Mouse (Mus musculus): ENCODE measurements around the gene Gm17490. TPM values are rescaled to one million over a fixed set of nuclear protein-coding genes. Genes with fewer than 3 reads are reported as not detected.

Gm17490 gene
- polyA plus RNA-seq, 1 experiment from 2014 or later = not detected

DNA sequence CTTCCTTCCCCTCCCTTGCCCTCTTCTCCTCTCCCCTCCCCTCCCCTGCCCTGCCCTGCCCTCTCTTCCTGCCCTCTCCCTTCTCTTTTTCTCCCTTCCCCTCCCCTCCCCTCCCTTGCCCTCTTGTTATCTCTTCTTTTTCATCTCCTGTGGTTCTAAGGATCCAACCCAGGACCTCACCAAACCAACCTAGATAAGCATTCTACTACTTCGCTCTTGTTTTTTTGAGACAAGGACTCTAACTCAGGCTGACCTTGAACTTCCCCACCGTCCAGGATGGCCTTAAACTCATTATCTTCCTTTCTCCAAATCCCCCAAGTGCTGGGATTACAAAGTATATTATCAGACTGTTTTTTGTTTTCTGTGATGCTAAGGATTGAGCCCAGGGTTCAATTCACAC lies 26.7 kb upstream of the Gm17490 start:
- WGBS = 75% methylated on average over 2 of the region's 2 CpGs
- H3K4me1 ChIP-seq = no peaks in the 10 kb centered on the region

DNA sequence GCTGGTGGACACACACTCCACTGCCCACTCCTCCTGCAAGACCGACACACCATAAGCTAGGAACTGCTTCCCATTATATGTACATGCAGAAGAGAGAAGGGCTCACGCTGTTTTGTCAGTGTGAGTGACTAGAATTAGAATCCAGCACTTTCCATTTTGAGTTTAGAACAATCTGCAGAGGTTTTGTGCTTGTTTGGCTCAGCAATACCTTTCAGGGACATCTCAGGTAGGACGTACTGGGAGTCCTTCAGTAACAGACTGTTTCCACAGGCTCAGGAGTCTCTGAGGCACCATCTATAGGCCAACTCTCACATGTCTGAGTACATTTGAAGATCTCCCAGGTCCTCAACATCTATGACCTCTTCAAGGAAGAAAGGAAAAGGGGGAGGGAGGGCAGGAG lies 26.1 kb upstream of the Gm17490 start:
- 90% methylated on average over 3 of the region's 3 CpGs for WGBS
- no peak for DNase-seq (ENCODE audit: low spot score)
- no peaks in the 10 kb centered on the region for H3K36me3 ChIP-seq (replicated peaks)
- H3K27ac ChIP-seq (replicated peaks) = no peak overlapping the region
- H3K9me3 ChIP-seq = no peaks in the 10 kb centered on the region
- no peaks in the 10 kb centered on the region for H3K27me3 ChIP-seq (replicated peaks; ENCODE audit: low read depth, poor library complexity, severe bottlenecking)
- no peak overlapping the region for H3K4me3 ChIP-seq
- H3K4me1 ChIP-seq = no peaks in the 10 kb centered on the region

More for the DNA sequence above, 26.7 kb upstream of the Gm17490 start:
- Histone ChIP-seq H3K27me3 (replicated peaks; ENCODE audit: low read depth, poor library complexity, severe bottlenecking) (no peaks in the 10 kb centered on the region), H3K4me3 (no peak overlapping the region), H3K36me3 (replicated peaks) (no peaks in the 10 kb centered on the region), H3K27ac (replicated peaks) (no peak overlapping the region), H3K9me3 (no peaks in the 10 kb centered on the region)
- no peak for DNase-seq (ENCODE audit: low spot score)

DNA sequence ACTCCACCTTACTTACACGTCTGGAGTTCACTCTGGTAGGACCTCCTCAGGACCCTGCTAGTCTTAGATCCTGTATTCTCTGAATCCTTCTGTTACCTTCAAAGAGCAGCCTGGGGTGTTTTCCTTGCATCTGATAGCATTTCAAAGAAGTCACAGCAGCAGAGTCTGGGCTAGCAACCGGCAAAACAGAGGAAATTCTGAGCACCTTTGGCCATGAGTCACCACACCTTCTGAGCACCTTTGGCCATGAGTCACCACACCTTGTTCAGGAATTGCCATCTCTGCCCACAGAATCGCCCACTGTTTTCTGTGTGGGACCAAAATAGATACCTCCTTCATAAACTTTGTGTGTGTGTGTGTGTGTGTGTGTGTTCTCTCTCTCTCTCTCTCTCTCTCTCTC lies 25.4 kb upstream of the Gm17490 start:
- Histone ChIP-seq H3K4me1 (no peaks in the 10 kb centered on the region), H3K27ac (replicated peaks) (no peak overlapping the region), H3K4me3 (no peak overlapping the region), H3K9me3 (no peaks in the 10 kb centered on the region), H3K27me3 (replicated peaks; ENCODE audit: low read depth, poor library complexity, severe bottlenecking) (no peaks in the 10 kb centered on the region), H3K36me3 (replicated peaks) (no peaks in the 10 kb centered on the region)
- DNase-seq (ENCODE audit: low spot score) = no peak
- WGBS = 55% methylated on average over 3 of the region's 3 CpGs

DNA sequence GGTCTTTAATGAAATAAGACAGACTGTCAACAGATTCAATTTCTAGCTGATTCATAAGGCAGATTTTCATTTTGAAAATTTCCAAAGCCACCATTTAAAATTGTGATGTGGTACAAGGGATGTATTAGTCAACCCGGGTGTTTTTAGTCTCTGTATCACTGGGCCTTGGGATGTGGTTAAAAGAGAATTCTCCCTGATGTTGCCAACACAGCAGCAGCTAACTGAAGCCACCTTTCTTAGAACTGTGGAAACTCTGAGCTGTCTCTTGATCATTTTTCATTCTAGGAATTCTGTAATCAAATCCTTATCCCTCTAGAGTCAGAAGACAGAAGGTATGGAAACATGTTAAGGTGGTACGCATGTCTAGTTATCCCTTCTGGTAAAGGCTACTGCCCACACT lies 19.2 kb upstream of the Gm17490 start:
- Histone ChIP-seq H3K9me3 (no peaks in the 10 kb centered on the region), H3K4me1 (no peaks in the 10 kb centered on the region), H3K4me3 (no peak overlapping the region), H3K36me3 (replicated peaks) (no peaks in the 10 kb centered on the region), H3K27me3 (replicated peaks; ENCODE audit: low read depth, poor library complexity, severe bottlenecking) (no peaks in the 10 kb centered on the region), H3K27ac (replicated peaks) (no peak overlapping the region)
- no peak for DNase-seq (ENCODE audit: low spot score)
- 91% methylated on average over 2 of the region's 2 CpGs for WGBS

DNA sequence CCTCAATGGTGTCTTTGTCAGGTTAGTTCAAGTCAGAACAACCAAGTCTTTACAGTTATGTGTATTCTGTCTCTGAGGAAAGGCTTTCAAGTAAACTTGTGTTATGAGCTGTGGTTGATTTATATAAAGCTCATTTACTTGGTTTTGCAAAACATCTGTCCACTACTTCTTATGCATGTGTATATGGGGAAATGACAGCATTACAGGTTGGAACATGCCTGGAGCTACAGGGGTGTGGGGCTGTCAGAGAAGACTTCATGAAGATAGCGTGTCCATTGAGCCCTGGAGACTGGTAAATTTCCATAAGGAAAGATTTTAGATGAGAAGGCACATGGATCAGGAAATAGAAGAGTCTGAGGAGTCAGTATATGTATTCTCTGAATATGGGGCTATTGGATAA lies 18.0 kb upstream of the Gm17490 start:
- Histone ChIP-seq H3K27ac (replicated peaks) (no peak overlapping the region), H3K36me3 (replicated peaks) (no peaks in the 10 kb centered on the region), H3K9me3 (no peaks in the 10 kb centered on the region), H3K27me3 (replicated peaks; ENCODE audit: low read depth, poor library complexity, severe bottlenecking) (no peaks in the 10 kb centered on the region), H3K4me3 (no peak overlapping the region), H3K4me1 (no peaks in the 10 kb centered on the region)
- DNase-seq (ENCODE audit: low spot score) = no peak
- 63% methylated on average over 1 of the region's 1 CpGs for WGBS

DNA sequence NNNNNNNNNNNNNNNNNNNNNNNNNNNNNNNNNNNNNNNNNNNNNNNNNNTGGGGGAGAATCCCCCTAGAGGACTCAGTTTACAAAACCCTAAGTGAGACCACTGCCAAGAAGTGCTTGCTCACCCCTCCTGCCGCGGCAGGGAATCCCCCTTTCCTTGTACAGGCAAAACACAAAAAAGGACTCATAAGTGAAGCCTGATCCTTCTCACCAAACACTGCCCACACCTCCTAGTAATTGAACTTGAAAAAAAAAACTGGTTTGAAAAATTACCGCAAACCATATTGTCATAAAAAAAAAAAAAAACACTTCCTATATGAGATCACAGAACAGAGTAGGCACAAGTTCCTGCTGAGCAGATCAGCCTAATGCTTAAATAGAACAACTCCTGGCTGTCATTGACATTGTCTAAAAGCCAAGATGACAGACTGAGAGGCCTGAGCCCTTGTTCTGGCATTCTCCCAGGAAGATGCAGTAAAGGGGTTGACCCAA lies 16.4 kb upstream of the Gm17490 start, which contains the start of gene Il2ra:
Il2ra (plus strand) TSS at position 357 of the 491 bp plus-strand sequence.
- no peak for DNase-seq (ENCODE audit: low spot score)
- Histone ChIP-seq H3K4me1 (no peaks in the 10 kb centered on the region), H3K9me3 (no peaks in the 10 kb centered on the region), H3K4me3 (no peak within 1 kb of the TSS), H3K27ac (replicated peaks) (no peak within 1 kb of the TSS), H3K36me3 (replicated peaks) (no peaks in the 10 kb centered on the region), H3K27me3 (replicated peaks; ENCODE audit: low read depth, poor library complexity, severe bottlenecking) (no peaks in the 10 kb centered on the region)
- 81% methylated on average over 3 of the region's 3 CpGs for WGBS

DNA sequence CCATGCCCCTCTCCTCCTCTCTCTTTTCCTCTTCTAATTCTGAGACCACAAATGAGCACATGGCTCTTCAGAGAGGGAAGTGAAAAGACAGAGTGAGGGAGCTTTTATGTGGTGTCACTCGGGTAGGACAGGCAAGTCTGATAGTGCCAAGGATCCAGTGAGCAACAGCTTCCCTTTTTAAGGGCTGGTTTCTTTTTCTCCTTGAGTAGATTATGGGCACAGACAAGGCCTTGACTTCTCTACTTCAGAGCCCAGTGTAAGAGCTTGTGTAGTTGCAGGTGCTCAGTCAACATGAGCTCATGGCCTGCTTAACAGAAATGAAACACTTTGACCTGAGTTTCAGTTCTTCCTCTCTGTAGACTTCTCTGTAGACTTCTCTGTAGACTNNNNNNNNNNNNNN lies 11.1 kb upstream of the Gm17490 start:
- H3K27me3 ChIP-seq (replicated peaks; ENCODE audit: low read depth, poor library complexity, severe bottlenecking) = no peaks in the 10 kb centered on the region
- H3K27ac ChIP-seq (replicated peaks) = no peak overlapping the region
- H3K9me3 ChIP-seq = no peaks in the 10 kb centered on the region
- H3K36me3 ChIP-seq (replicated peaks) = no peaks in the 10 kb centered on the region
- no peaks in the 10 kb centered on the region for H3K4me1 ChIP-seq
- WGBS = 78% methylated on average over 1 of the region's 1 CpGs
- no peak for DNase-seq (ENCODE audit: low spot score)
- no peak overlapping the region for H3K4me3 ChIP-seq

DNA sequence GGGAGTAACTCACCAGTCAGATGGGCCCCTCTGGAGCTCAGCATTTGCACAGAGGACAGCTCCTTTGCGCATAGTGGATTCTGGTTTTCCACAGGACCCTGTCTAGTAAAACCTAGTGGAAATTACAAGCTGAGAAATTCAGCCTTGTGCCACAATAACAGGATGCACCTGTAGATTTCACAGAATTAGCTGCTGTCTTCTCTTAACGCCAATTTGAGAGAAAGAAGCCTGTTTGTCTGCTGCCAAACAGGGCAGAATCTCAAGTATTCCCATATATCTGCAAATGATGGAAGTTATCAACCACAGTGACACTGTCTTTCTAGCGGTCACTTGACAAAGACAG lies 10.0 kb upstream of the Gm17490 start:
- Histone ChIP-seq H3K27ac (replicated peaks) (no peak overlapping the region), H3K4me3 (no peak overlapping the region), H3K36me3 (replicated peaks) (no peaks in the 10 kb centered on the region), H3K4me1 (no peaks in the 10 kb centered on the region), H3K27me3 (replicated peaks; ENCODE audit: low read depth, poor library complexity, severe bottlenecking) (no peaks in the 10 kb centered on the region), H3K9me3 (no peaks in the 10 kb centered on the region)
- WGBS = 78% methylated on average over 3 of the region's 3 CpGs
- DNase-seq (ENCODE audit: low spot score) = no peak

DNA sequence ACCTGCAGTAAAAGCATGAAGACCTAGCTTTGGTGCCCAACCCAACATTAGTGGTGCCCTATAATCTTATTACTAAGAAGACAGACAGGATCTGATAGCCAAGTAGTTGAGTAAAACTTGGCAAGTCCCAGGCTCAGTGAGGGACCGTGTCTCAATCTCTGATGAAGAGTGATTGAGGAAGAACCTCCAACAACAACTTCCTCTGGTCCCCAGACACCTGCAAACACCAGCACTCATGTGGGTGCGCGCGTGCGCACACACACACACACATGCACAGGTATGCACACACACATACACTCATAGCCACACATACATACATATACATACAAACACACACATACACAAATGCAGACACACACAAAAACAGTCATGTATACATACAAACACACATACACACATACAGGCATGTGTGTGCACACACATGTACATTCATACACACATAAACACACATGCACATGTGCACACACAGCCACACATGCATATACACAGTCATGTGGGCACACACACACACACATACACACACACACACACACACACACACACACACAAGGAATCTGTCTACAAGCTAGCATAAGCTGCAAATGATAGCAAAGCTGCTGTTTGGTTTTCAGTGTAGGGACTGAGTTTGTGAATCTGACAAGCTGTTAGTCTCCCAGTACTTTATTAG lies 9.5 kb upstream of the Gm17490 start:
- no peaks in the 10 kb centered on the region for H3K9me3 ChIP-seq
- no peak for DNase-seq (ENCODE audit: low spot score)
- 95% methylated on average over 5 of the region's 5 CpGs for WGBS
- no peak overlapping the region for H3K27ac ChIP-seq (replicated peaks)
- H3K4me3 ChIP-seq = no peak overlapping the region
- H3K4me1 ChIP-seq = no peaks in the 10 kb centered on the region
- H3K27me3 ChIP-seq (replicated peaks; ENCODE audit: low read depth, poor library complexity, severe bottlenecking) = no peaks in the 10 kb centered on the region
- H3K36me3 ChIP-seq (replicated peaks) = no peaks in the 10 kb centered on the region

DNA sequence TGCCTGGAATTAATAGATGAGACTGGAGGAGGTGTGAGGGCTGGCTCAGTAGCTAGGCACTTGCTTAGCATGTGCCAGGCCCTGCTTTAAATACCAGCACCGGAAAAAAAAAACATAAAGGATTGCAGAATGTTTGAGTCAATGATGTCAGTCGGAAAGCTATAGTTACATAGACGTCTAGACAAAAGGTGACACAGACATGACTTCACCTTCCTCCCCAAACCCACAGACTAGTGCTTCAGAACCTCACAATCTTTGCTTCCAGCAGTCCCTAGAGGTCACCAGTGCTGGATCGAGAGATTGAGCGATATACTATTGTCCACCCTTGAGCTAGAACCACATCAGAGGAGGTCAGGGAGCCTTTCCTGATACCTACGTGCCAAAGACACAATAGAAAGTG lies 9.0 kb upstream of the Gm17490 start:
- Histone ChIP-seq H3K36me3 (replicated peaks) (no peaks in the 10 kb centered on the region), H3K4me3 (no peak overlapping the region), H3K27ac (replicated peaks) (no peak overlapping the region), H3K4me1 (no peaks in the 10 kb centered on the region), H3K27me3 (replicated peaks; ENCODE audit: low read depth, poor library complexity, severe bottlenecking) (no peaks in the 10 kb centered on the region), H3K9me3 (no peaks in the 10 kb centered on the region)
- DNase-seq (ENCODE audit: low spot score) = no peak
- 89% methylated on average over 6 of the region's 6 CpGs for WGBS

DNA sequence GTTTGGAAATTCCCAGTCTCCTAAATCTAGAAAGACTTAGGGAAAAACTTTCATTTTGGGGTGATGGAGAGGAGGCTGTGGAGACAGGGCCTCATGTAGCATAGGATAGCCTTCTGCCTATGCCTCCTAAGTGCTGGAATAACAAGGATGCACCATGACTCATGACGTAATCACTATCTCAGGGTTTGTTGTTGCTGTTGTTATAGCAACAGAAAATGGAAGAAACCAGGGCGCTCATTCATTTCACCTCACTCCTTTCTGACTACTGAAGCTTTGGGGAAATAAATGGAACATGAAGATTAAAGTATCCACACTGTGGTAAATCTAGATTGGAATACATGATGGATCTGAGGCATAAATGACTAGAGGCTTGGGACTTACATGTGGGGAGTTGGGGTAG lies 2.3 kb downstream of the Gm17490 start:
- no peaks in the 10 kb centered on the region for H3K9me3 ChIP-seq
- WGBS = 85% methylated on average over 2 of the region's 2 CpGs
- H3K27me3 ChIP-seq (replicated peaks; ENCODE audit: low read depth, poor library complexity, severe bottlenecking) = no peaks in the 10 kb centered on the region
- no peaks in the 10 kb centered on the region for H3K36me3 ChIP-seq (replicated peaks)
- H3K4me1 ChIP-seq = no peaks in the 10 kb centered on the region
- no peak overlapping the region for H3K27ac ChIP-seq (replicated peaks)
- no peak overlapping the region for H3K4me3 ChIP-seq
- no peak for DNase-seq (ENCODE audit: low spot score)

DNA sequence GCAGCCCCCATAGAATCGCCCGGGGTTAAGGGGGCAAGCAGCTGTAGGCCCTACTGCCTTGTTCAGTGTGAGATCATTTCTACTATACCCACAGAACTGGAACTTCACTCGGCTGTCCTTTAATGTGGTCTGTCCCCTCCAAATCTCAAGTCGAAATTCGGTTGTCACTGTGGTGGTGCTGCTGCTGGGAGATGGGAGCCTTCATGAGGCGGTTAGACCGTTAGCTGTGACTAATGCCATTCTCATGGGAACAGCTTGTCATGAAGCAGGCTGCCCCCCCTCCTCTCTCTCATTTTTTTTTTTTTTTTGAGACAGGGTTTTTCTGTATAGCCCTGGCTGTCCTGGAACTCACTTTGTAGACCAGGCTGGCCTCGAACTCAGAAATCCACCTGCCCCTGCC lies 2.9 kb downstream of the Gm17490 start:
- 88% methylated on average over 8 of the region's 8 CpGs for WGBS

DNA sequence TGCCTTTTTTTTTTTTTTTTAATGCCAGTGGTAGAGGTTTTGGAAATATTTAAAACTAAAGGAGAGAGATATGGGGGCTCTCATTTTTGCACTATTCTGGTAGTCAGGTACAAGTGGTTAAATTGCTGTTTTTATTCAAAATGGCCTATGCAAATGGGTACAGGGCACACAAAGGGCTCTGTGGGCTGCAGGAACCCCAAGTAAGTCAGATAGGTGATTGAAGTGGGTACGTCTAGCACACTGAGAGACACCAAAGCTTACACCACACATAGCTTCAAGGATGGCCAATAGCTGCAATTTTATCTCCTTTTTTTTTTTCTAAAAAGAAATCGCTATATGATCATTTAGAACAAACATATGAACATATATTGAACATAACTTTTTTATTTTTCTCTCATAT lies 6.5 kb downstream of the Gm17490 start:
- no peaks in the 10 kb centered on the region for H3K4me1 ChIP-seq
- DNase-seq (ENCODE audit: low spot score) = no peak
- H3K27ac ChIP-seq (replicated peaks) = no peak overlapping the region
- H3K27me3 ChIP-seq (replicated peaks; ENCODE audit: low read depth, poor library complexity, severe bottlenecking) = no peaks in the 10 kb centered on the region
- no peaks in the 10 kb centered on the region for H3K36me3 ChIP-seq (replicated peaks)
- H3K9me3 ChIP-seq = peaks cover 7% of the 10 kb centered on the region
- H3K4me3 ChIP-seq = no peak overlapping the region
- 78% methylated on average over 2 of the region's 2 CpGs for WGBS

More for the DNA sequence above, 2.9 kb downstream of the Gm17490 start:
- no peaks in the 10 kb centered on the region for H3K4me1 ChIP-seq
- H3K27ac ChIP-seq (replicated peaks) = no peak overlapping the region
- H3K9me3 ChIP-seq = no peaks in the 10 kb centered on the region
- no peaks in the 10 kb centered on the region for H3K27me3 ChIP-seq (replicated peaks; ENCODE audit: low read depth, poor library complexity, severe bottlenecking)
- no peaks in the 10 kb centered on the region for H3K36me3 ChIP-seq (replicated peaks)
- H3K4me3 ChIP-seq = no peak overlapping the region
- DNase-seq (ENCODE audit: low spot score) = no peak
